Mouse (Mus musculus) layer of hippocampus, adult 9-10 months (tissue): Measurements from ENCODE around the gene March5.

Experiments used
- DNase-seq: peaks from one replicate; pipeline ENCODE4 v3.0.0; 2022; ENCODE audit warnings: low spot score

Gene March5

GRCm38 (mm10) chr19:37263943-37264897 lies 56.9 kb downstream of the March5 start:
- no peak for DNase-seq

DNA sequence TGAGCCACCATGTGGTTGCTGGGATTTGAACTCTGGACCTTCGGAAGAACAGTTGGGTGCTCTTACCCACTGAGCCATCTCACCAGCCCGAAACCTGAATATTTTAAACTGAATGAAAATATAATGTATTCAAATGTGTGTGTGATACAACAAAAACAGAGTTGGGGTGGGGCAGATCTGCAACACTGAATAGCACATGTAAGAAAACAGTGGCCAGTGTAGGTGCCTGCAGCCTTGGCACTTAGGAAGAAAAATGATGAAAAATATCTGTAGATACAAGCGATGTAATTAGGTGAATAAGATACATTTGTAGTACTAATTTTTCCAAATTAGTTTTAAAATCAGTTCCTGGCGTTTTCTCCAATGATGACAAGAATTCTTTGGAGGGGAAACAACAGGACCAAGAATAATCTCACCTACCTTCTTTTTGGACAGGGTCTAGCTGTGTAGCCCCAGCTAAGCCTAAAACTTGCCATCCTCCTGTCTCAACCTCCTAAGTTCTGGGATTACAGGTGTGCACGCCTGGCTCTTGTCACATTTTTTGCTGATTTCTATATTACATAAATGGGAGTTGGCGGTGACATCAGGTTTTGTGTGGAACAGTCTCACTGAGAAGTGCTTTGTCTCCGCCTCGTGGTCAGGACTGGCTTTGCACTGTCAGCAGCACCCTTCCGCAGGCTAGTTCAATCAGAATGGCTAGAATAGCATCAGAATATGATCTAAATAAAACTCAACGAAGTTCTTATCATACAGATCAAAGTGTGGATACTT lies 58.2 kb downstream of the March5 start:
- peak; percentile 90 for DNase-seq

GRCm38 (mm10) chr19:37269106-37269505 lies 61.8 kb downstream of the March5 start:
- DNase-seq = no peak
